Mouse (Mus musculus): Measurements from ENCODE around the gene Scarf2.

Gene Scarf2

DNA sequence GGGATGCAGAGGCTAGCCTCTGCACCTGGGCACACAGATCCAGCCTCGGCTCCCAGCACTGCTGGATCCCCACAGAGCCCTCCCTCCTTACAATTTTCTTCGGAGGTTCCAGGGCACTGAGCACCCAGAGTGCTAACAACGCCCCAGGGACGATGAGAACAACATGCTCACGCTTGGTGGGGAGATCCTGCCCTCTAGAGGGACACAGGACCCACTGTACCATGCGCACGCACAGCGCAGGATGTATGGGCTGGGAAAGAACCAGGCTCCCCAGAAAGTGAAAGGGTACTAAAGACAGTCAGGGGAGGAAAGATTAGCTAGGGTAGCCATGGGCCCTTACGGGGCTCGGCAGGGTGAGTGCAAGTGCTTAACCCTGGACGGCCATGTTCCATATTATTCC lies 34.7 kb downstream of the Scarf2 start:
- no peak for DNase-seq (ENCODE audit: low spot score)

DNA sequence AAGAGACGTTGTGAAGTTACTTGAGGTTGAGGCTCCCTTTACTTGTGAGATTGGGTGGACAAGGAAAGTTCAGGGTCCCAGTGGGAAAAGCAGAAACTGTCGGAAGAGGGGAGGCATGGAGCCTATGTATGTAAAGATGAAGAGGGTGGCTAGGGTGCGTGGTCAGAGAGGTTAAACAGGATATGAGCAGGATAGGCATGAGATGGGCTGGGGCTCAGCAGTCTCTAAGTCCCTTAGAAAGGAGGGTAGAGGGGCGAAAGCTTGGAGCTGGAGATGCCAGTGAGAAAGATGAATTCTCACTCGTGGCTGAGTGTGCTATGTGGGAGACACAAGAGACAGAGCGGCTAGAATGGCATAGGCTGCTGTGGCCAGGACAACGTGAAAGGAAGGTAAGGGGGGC lies 35.7 kb downstream of the Scarf2 start, which contains the start of gene B830017H08Rik:
B830017H08Rik (plus strand) TSS at position 301 of the 400 bp plus-strand sequence.
- DNase-seq (ENCODE audit: low spot score): no peak

DNA sequence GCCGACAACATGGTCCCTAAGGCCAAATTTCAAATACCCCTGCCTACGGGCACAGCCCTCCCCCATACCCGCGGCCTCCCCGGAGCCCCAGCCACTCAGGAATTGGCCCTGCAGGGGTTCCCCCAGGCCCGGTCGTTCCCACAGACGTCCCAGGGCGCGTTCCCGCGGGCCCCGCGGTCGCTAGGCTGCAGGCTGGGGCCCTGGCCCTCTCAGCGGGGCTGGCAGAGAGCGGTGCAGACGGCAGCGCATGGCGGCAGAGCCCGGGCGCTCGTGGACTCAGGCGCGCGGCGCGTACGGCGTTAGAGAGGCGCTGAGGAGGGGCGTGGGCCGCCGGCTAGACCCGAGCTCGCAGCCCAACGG lies 36.2 kb downstream of the Scarf2 start:
- DNase-seq (ENCODE audit: low spot score): peak; percentile 14

DNA sequence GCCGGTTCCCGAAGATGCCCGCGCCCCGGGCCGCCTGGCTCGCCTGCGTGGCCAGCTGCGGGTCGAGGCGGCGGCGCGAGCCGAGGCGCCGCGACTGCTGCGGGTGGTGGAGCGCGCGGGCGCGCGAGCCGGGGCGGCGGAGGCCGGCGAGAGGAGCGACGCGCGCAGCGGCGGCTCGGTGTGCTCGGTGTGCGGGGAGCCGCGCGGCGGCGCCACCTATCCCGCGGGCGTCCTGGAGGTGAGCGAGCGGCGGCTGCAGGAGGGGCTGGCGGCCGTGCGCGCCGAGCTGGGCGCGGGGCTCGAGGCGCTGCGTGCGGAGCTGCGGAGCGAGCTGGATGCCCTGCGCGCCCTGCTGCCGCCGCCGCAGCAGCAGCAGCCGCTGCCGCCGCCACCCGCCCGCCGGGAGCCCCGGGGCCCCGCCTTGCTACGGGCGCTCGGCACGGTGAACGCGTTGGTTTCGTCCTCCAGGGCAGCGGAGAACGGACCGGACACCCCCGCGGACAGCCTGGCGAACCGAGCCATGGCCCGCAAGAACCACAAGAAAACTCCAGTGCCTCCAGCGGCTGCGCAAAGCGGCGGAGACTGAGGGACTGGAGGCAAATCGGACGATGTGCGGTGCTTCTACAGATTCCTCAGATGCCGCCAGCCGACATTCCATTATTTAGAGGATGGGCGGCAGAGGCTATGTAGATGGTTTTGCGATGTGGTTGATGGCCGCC lies 36.8 kb downstream of the Scarf2 start:
- DNase-seq (ENCODE audit: low spot score): peak; percentile 14

DNA sequence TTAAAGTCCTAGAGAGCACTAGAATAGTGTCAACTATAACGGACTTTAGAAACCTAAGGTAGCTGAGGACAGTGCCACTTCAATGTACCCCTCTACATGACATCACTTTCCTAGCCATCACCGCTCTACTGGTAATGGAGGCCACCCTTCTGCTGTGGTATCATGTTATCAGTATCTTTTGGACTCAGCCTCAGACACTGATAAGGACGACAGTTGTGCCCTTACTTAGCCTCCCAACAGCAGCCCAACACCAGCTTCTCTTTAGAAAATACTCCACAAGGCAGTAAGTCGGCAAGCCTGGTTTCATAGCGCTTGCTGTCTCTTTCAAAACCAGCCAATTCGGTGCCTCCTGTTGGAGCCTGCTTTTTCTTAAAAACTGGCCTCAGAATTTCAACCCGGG lies 37.5 kb downstream of the Scarf2 start:
- DNase-seq (ENCODE audit: low spot score): no peak

DNA sequence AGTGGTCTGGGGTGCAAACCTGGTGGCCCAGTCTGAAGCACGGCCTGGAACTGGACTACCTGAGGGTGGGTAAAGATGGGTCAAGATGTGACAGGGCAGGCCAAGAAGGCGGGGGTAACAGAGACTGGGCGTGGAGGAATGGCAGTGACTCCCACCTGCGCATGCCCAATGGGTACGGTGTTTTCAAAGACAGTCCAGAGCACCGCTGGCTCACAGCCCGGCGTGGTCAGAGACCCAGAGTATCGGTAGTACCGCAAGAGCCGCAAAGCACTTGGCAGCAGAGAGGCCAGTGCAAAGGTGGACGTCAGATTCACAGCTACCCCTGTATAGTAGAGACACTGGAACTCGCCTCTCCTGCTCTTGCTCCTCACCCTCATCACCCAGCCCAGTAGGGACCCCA lies 38.4 kb downstream of the Scarf2 start:
- no peak for DNase-seq (ENCODE audit: low spot score)

DNA sequence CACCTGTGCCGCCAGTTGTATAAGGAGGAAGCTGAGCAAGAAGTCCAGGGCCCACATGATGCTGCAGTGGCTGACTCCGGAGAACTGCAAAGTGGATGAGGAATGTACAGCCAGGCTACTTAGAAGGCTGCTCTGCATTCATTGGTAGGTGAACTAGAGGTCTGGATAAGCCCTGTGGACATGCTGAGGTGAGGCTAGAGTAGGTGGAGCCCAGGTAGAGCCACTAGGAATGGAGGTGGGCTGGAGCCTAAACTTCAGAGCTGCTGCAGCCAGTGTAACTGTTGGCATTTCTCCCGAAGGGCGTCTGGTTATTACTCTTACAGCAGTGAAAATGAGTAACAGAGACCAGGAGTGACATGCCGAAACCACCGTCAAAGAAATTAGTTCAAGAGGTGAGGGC lies 41.0 kb downstream of the Scarf2 start, which contains the start of gene Car15:
Car15 (minus strand) TSS at position 314 of the 400 bp plus-strand sequence.
- DNase-seq (ENCODE audit: low spot score): no peak

DNA sequence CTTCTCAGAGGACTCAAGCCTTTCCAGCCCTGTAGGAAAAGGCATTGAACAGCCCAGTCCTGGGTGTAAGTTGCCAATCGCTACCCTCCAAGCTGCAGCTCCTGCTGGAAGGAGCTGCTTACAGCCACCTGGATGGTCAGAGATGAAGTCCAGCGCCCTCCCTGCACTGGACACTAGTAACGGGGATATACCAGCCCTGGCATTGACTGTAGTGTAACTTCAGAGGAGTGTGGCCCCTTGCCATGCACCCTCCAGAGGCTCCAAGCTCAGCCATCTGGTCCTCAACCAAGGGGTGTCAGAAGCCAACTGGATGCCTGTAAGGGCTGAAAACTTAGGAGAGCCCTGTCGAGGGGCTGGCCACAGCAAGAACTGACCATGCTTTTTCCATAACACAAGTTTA lies 42.9 kb downstream of the Scarf2 start:
- DNase-seq (ENCODE audit: low spot score): no peak

DNA sequence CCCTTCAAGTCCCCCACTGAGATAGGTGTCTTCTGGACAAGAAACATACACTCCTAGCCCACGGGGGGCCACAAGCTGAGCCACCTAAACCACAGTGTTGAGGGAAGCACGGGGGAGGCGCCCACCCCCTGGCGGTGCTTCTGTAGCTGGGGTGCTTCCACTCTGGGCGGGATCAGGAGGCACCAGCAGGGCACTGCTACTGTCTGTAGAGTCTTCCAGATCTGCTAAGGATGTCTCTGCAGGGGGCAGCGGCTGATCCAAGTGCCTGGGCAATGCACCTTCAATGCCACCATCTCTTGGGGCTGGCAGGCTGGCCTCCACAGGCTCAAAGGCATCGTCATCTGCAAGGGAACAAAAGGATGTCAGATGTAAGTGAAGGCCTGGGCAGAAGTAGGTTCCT lies 45.4 kb downstream of the Scarf2 start:
- DNase-seq (ENCODE audit: low spot score): no peak

DNA sequence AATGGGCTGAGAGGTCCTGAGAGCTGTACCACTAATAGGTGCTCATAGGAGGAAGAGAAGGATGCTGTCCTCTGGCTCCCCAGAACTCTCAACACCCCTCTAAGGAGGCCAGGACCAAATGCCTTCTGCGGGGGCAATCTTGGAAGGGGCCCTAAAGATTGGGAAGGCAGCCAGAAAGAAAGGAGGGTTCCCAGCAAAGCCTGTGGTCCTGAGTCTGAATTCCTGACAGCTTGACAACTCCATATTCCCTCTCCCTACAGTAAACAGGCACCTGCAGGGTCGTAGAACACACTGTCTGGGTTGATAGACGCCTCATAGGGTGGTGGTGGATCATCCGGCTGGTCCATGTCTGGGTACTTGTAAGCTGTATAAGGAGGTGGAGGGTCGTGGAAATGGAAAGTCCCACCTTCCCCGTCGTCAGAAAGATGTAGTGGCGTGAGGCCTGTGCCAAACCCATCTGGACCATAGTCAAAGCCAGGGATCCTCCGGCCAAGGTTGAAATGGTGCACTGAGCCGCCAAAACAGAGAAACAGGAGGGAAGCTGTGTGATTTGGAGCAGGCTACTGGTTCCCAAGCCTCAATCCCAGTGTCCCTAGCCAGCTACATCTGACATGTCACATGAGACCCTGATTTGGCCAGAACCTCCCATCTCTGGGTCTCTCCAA lies 46.8 kb downstream of the Scarf2 start:
- DNase-seq (ENCODE audit: low spot score): no peak

DNA sequence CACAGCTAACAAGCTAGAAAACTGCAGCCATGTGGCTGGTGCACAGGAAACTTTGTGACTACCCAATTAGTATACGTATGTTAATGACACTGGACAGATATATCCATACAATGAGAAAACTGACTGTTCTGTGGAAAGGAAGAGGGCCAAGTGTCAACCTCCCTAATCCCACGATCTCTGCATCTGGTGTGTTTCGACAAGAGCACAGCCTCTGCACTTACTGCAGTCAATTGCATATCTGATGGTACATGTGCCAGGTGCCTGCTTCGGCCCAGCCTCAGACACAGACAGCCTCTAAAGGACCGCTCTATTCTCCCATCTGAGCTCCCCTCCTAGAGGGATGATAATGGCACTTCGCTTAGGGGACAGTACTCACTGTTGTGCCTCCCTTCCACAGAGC lies 51.3 kb downstream of the Scarf2 start:
- no peak for DNase-seq (ENCODE audit: low spot score)

DNA sequence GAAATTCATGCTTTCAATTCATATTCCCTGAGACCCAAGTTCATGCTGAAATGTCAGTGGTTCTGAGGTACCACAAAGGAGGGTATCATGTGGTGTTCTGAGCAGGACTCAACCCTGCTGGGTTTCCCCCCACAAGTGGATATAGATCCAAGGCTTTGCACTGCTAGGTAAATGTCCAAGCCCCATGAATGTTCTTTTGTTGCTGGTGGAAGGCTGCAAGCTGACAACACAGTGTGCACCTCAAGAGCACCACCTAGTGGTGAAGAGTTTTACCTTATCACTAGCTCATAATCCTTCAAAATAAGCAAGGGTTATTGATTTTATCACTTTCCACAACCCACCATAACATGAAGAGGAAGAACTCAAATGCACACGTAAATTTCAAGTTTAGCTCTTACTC lies 51.8 kb downstream of the Scarf2 start:
- peak; percentile 26 for DNase-seq (ENCODE audit: low spot score)

DNA sequence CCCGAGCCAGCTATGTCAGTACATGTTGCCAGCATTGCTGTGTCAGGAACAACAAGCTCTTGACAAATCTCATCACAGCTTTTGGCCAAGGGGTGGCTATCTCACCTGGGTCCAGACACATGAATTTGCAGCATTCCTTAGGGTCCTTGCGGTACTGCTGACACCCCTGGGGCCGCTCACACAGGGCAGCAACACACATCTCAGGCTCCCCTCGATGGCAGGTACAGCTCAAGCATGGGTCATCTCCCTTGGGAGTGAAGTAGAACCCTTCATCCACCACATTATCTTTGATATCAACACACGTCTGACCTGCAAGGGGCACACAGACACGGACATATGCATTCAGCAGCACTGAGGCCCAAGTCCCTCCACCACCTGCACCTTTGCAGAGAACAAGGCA lies 52.4 kb downstream of the Scarf2 start:
- DNase-seq (ENCODE audit: low spot score): no peak

DNA sequence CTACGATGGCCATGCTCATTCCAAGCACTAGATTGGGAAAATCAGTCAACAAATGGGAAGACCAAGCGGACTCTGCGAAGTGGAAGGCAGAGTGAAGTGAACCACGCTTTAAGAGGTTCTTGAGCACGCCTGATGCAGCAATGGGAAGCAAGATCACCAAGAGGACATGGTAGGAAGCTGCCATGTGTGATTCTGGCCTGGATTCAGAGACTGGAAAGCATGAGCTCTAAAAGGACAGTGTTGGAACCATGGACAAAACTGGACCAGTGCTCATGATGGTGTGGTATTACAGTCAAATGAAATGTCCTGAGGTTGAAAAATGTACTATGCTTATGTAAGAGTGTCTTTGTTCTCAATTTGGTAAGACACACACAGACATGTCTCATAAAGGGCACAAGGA lies 54.2 kb downstream of the Scarf2 start:
- no peak for DNase-seq (ENCODE audit: low spot score)

DNA sequence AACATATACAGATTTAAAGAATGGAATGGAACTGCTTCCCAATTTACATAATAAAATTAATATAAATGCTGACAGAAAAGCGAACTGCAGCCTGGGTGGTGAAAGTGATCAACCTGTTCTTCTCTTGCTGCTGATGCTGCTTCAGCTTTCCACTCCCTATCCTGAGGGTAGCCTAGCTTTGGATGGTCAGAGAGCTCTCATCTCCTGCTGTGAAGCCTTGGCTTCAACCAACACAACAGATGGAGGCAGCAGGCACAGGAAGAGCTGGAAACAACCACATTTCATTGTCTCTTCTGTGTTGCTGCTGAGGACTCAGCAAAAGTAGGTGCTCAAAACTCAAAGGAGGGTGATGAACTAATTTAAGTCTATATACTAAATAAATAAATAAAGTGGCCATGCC lies 54.8 kb downstream of the Scarf2 start:
- DNase-seq (ENCODE audit: low spot score): no peak

DNA sequence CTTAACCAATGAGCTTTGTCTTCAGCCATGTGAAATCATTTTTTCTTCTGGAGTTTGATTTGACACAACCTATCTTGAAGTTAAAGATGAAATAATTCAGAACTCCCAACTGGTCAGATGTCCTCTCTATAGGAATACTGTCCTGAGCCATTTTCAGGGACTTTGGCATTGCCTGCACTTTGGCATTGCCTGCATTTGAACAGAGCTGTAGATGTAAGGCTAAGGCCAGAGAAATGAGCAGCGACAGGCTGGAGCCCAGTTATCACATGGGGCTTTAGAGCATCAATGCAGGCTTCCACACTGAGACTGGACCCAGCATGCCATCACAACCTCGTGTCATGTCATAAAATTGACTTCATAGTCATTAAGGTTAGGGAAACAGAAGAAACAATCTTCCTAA lies 56.2 kb downstream of the Scarf2 start:
- no peak for DNase-seq (ENCODE audit: low spot score)

DNA sequence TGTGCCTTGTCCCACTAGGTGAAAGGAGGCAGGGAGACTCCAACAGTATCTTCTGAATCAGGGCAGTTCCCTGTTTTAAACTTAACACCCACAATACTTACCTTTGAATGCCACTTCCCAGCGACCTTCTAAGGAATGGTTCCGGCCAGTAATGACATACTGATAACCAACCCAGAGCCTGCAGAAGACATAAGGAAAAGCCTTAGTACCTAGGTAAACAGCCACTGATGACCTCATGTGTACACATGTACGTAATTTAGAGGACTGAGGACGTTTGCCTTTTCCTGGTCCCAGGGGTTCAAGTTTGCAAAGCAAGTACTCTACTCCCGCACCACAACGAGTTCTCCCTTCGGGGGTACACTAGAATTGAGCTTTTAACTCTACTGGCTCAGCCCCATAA lies 60.1 kb downstream of the Scarf2 start:
- DNase-seq (ENCODE audit: low spot score): no peak
